Mouse (Mus musculus) kidney, adult 2 months (tissue): ENCODE data around the gene Unc13c.

Source experiments
- CTCF ChIP-seq: fragments of 200-500 bp; conservative IDR thresholded peaks from 2 replicates; pipeline ENCODE4 v1.5.1; 2011; ENCODE audit warnings: low read depth, mild to moderate bottlenecking, control low read depth, low read length, moderate library complexity, mixed read lengths; ENCODE audit not compliant: insufficient read depth, insufficient read length
- POLR2A ChIP-seq: fragments of 200-500 bp; IDR thresholded peaks from one replicate; pipeline ENCODE4 v1.6.1; 2011; ENCODE audit warnings: low read depth, low read length, control low read depth

DNA sequence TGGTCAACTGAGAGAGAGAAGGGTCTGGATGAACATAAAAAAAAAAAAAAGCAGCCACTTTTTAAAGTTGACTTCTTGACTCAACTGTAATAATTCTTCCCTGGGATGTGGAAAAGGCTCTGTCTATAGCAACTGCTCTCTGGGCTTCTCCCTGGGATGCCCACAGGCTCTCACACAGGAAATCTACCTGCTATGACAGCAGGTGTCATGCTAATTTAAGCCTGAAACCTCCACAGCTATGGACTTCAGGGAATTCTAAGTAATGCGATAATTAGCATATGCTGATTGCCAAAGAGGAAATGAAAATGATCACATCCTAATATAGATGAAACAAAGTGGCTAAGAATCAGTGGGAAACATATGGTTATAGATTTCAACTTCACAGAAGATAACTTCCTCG is 102.1 kb downstream of the Unc13c start:
- TF ChIP-seq CTCF = no peak
- no peak for TF ChIP-seq POLR2A
